Comparison of ENCODE assay signal across 8 mouse cellular contexts in genomic region chr2:170219611-170220401, GRCm38 (mm10).
DNase-seq lines count a peak whose midpoint lies in the region; ATAC-seq and TF ChIP-seq lines count a peak whose summit lies in the region.

No protein-coding gene starts in this region.

- WGBS in kidney, embryonic 14.5 days, result 3% methylated on average over 20 of the region's 20 CpGs
- under 1% methylated on average over 20 of the region's 20 CpGs for WGBS in forebrain, embryonic 16.5 days
- 3% methylated on average over 20 of the region's 20 CpGs for WGBS in limb, embryonic 14.5 days
- WGBS in neural tube, embryonic 11.5 days, result under 1% methylated on average over 20 of the region's 20 CpGs

- peak overlapping the region; percentile 85; the same call in 1 of the 2 replicates for H3K27ac ChIP-seq in kidney, embryonic 14.5 days (ENCODE audit: low read depth, low read length)
- peak overlapping the region; percentile 77 for H3K27ac ChIP-seq in forebrain, embryonic 16.5 days (ENCODE audit: low read length)
- peak overlapping the region; percentile 71 for H3K27ac ChIP-seq in limb, embryonic 14.5 days (replicated peaks; ENCODE audit: low read depth, low read length)
- H3K27ac ChIP-seq in neural tube, embryonic 11.5 days (ENCODE audit: low read depth, low read length), result peak overlapping the region; percentile 84

- DNase-seq in kidney, adult 9 months, result no peak
- peak; percentile 21 for DNase-seq in NIH3T3 (ENCODE audit: low read depth)
- peak; percentile 12 for DNase-seq in limb, embryonic 14.5 days (ENCODE audit: low spot score)
- DNase-seq in neural tube, embryonic 11.5 days (ENCODE audit: low spot score), result peak; percentile 72
- no peak for DNase-seq in spleen, postnatal 4 days (ENCODE audit: low spot score in 2 of 2)

- H3K27me3 ChIP-seq in kidney, embryonic 14.5 days (ENCODE audit: control insufficient read depth, insufficient read depth, low read length), result no peaks in the 10 kb centered on the region
- H3K27me3 ChIP-seq in forebrain, embryonic 16.5 days (replicated peaks; ENCODE audit: control insufficient read depth, insufficient read depth, low read length), result no peaks in the 10 kb centered on the region
- H3K27me3 ChIP-seq in limb, embryonic 14.5 days (ENCODE audit: control insufficient read depth, insufficient read depth, low read length), result peaks cover 5% of the 10 kb centered on the region; the same call in 1 of the 2 replicates
- no peaks in the 10 kb centered on the region for H3K27me3 ChIP-seq in neural tube, embryonic 11.5 days (ENCODE audit: control insufficient read depth, insufficient read depth, low read length)

- H3K9me3 ChIP-seq in kidney, embryonic 14.5 days (ENCODE audit: control insufficient read depth, low read length), result peaks cover 2% of the 10 kb centered on the region; the same call in 1 of the 2 replicates
- H3K9me3 ChIP-seq in forebrain, embryonic 16.5 days (ENCODE audit: control insufficient read depth, low read length), result 0 out of 2 replicates have a peak, but pooled peaks cover 2% of the 10 kb centered on the region
- no peaks in the 10 kb centered on the region; the same call in 1 of the 2 replicates for H3K9me3 ChIP-seq in limb, embryonic 14.5 days (ENCODE audit: control insufficient read depth, low read length)
- H3K9me3 ChIP-seq in neural tube, embryonic 11.5 days (ENCODE audit: control insufficient read depth, low read length), result 0 out of 2 replicates have a peak, but pooled peaks cover 4% of the 10 kb centered on the region

- peak overlapping the region; percentile 40 for H3K4me3 ChIP-seq in kidney, embryonic 14.5 days (ENCODE audit: low read length)
- H3K4me3 ChIP-seq in forebrain, embryonic 16.5 days (replicated peaks; ENCODE audit: low read length), result peak overlapping the region; percentile 36
- H3K4me3 ChIP-seq in limb, embryonic 14.5 days (replicated peaks; ENCODE audit: low read length), result peak overlapping the region; percentile 32
- H3K4me3 ChIP-seq in neural tube, embryonic 11.5 days (ENCODE audit: low read depth, low read length), result peak overlapping the region; percentile 12

- peak overlapping the region; percentile 74 for H3K4me2 ChIP-seq in kidney, embryonic 14.5 days (replicated peaks; ENCODE audit: low read depth, low read length)
- H3K4me2 ChIP-seq in forebrain, embryonic 16.5 days (ENCODE audit: low read length), result peak overlapping the region; percentile 63
- H3K4me2 ChIP-seq in limb, embryonic 14.5 days (replicated peaks; ENCODE audit: low read depth, low read length, severe bottlenecking), result peak overlapping the region; percentile 74
- peak overlapping the region; percentile 46 for H3K4me2 ChIP-seq in neural tube, embryonic 11.5 days (ENCODE audit: low read depth)

- peaks cover 48% of the 10 kb centered on the region for H3K4me1 ChIP-seq in kidney, embryonic 14.5 days (ENCODE audit: control insufficient read depth, insufficient read depth, low read length)
- peaks cover 47% of the 10 kb centered on the region for H3K4me1 ChIP-seq in forebrain, embryonic 16.5 days (replicated peaks; ENCODE audit: control insufficient read depth, insufficient read depth, low read length)
- H3K4me1 ChIP-seq in limb, embryonic 14.5 days (ENCODE audit: control insufficient read depth, insufficient read depth, low read length), result peaks cover 32% of the 10 kb centered on the region
- H3K4me1 ChIP-seq in neural tube, embryonic 11.5 days (ENCODE audit: control insufficient read depth, insufficient read depth, low read length), result peaks cover 27% of the 10 kb centered on the region

- TF ChIP-seq POLR2A in limb, embryonic 14.5 days (IDR thresholded peaks at IDR 0.05; ENCODE audit: borderline replicate concordance, extremely low read depth, insufficient read depth, insufficient read length), result no peak

- no peaks in the 10 kb centered on the region for H3K36me3 ChIP-seq in kidney, embryonic 14.5 days (ENCODE audit: control insufficient read depth, insufficient read depth, low read length)
- H3K36me3 ChIP-seq in forebrain, embryonic 16.5 days (ENCODE audit: control insufficient read depth, insufficient read depth), result no peaks in the 10 kb centered on the region
- H3K36me3 ChIP-seq in limb, embryonic 14.5 days (ENCODE audit: control insufficient read depth, insufficient read depth, low read length), result no peaks in the 10 kb centered on the region
- no peaks in the 10 kb centered on the region for H3K36me3 ChIP-seq in neural tube, embryonic 11.5 days (ENCODE audit: control insufficient read depth, insufficient read depth, low read length)

- H3K9ac ChIP-seq in kidney, embryonic 14.5 days (ENCODE audit: low read depth, low read length), result peak overlapping the region; percentile 58
- peak overlapping the region; percentile 53 for H3K9ac ChIP-seq in forebrain, embryonic 16.5 days (replicated peaks; ENCODE audit: low read depth, low read length)
- H3K9ac ChIP-seq in limb, embryonic 14.5 days (ENCODE audit: low read depth, low read length, severe bottlenecking), result peak overlapping the region; percentile 40
- peak overlapping the region; percentile 45 for H3K9ac ChIP-seq in neural tube, embryonic 11.5 days (ENCODE audit: low read length)

- no peak for ATAC-seq in kidney, embryonic 14.5 days (ENCODE audit: low FRiP score, low TSS enrichment)
- peak; percentile 3; the same call in 1 of the 2 replicates for ATAC-seq in forebrain, embryonic 16.5 days
- ATAC-seq in limb, embryonic 14.5 days (ENCODE audit: low FRiP score, low read depth), result no peak
- no peak for ATAC-seq in neural tube, embryonic 11.5 days (ENCODE audit: insufficient read depth, low FRiP score, low TSS enrichment)
- ATAC-seq in activated CD4-positive, CD25-positive, alpha-beta regulatory T cell, adult 4 months, result no peak

Comparison
In these comparisons a context has a peak if more than half of its experiments do, and no peak if none do; other contexts are left out.
1. DNase-seq: peak in NIH3T3 (single experiment), limb, embryonic 14.5 days (single experiment) and neural tube, embryonic 11.5 days (single experiment); none in kidney, adult 9 months (single experiment) and spleen, postnatal 4 days (0 of 2).
2. Peak in every context shown above with its lines, with median percentiles within 50 percentile points of each other: H3K27ac ChIP-seq, H3K4me2 ChIP-seq, H3K4me3 ChIP-seq and H3K9ac ChIP-seq.